Mouse (Mus musculus): ENCODE results near the gene Aamdc. TPM values are rescaled to one million over a fixed set of nuclear protein-coding genes. Genes with fewer than 3 reads are reported as not detected.

Aamdc gene
- polyA plus RNA-seq (2014; fragmentation: Nextera tagmentation; extraction: Ambion mirVana), result 34.1 and 37.0 TPM in 2 replicates

DNA sequence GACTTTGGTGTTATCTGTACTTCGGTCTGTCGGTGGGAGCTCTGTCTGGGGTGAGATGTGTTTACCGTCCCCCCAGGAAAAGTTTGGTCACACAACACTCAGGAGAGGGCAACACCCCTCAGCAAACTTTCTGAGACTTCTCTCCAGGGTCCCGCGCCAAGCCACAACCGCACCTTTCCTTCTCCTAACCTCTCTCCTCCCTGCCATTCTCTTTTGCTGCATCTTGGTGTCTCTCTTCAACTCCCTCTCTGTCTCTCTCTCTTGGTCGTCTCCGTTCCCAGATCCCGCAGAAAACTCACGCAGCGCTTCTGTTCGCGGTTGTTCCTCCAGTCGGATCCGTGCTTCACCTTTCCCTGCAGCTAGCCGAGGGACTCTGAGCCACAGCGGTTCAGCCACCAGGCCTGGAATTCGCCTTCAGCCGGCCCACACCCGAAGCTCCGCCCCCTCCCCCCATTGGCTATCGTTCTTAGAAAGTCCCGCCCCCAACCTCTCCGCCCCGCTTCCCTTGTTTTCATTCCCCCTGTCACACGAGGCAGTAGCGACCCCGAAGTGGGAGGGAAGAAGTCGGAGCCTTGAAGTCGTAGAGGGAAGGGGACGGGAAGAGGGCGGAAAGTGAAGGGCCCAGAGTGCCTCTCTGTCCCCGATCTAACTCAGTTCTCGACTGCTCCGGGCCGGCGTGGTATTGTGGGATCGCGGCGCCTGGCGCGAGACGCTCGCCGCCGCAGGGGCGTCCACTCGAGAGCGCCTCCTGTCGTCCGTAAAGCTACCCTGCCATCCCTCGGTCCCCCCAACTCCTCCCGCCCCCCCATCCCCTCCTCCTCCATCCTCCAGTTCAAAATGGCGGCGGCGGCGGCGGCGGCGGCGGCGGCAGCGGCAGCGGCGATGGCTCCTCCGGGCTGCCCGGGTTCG is at the start of gene Aamdc, which contains the start of gene Rsf1:
Gene Aamdc (minus strand): TSS at position 431 of the 909 bp plus-strand sequence.
Gene Rsf1 (plus strand): TSS at position 823 of the 909 bp plus-strand sequence.
- Histone ChIP-seq H3K36me3 (ENCODE audit: control insufficient read depth, insufficient read depth, low read length) (no peaks in the 10 kb centered on the region), H3K4me3 (ENCODE audit: low read depth, low read length) (peak within 1 kb of the TSS; percentile 100), H3K4me1 (ENCODE audit: control insufficient read depth, insufficient read depth, low read length) (peaks cover 9% of the 10 kb centered on the region; the same call in 1 of the 2 replicates), H3K27ac (ENCODE audit: low read depth, low read length) (peak within 1 kb of the TSS; percentile 94), H3K9ac (ENCODE audit: low read depth, low read length) (peak within 1 kb of the TSS; percentile 100), H3K27me3 (ENCODE audit: control insufficient read depth, insufficient read depth, low read length) (no peaks in the 10 kb centered on the region), H3K4me2 (peak within 1 kb of the TSS; percentile 90), H3K9me3 (replicated peaks; ENCODE audit: control insufficient read depth, low read length) (no peaks in the 10 kb centered on the region)
- 1% methylated on average over 54 of the region's 68 CpGs for WGBS (ENCODE audit: insufficient replicate concordance)
- peak; percentile 90 for ATAC-seq (replicated peaks; ENCODE audit: insufficient number of reproducible peaks, low FRiP score, low TSS enrichment)

DNA sequence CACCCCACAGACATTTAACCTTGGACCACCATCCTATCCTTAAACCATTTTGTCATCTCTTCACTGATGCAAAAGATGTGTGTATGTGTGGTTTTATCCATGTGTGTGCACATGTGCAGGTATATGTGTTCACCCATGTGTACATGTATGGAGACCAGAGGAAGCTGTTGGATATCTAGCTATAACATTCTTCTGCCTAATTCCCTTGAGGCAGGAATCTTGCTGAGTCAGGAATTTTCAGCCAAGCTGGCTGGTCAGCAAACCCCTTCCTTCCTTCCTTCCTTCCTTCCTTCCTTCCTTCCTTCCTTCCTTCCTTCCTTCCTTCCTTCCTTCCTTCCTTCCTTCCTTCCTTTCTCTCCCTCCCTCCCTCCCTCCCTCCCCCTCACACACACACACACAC is 44.1 kb upstream of the Aamdc start:
- Histone ChIP-seq H3K4me2 (no peak overlapping the region), H3K9ac (ENCODE audit: low read depth, low read length) (no peak overlapping the region), H3K4me1 (ENCODE audit: control insufficient read depth, insufficient read depth, low read length) (no peaks in the 10 kb centered on the region), H3K36me3 (ENCODE audit: control insufficient read depth, insufficient read depth, low read length) (no peaks in the 10 kb centered on the region), H3K4me3 (ENCODE audit: low read depth, low read length) (no peak overlapping the region), H3K9me3 (replicated peaks; ENCODE audit: control insufficient read depth, low read length) (no peaks in the 10 kb centered on the region), H3K27ac (ENCODE audit: low read depth, low read length) (no peak overlapping the region), H3K27me3 (ENCODE audit: control insufficient read depth, insufficient read depth, low read length) (no peaks in the 10 kb centered on the region)
- ATAC-seq (replicated peaks; ENCODE audit: insufficient number of reproducible peaks, low FRiP score, low TSS enrichment), result no peak

DNA sequence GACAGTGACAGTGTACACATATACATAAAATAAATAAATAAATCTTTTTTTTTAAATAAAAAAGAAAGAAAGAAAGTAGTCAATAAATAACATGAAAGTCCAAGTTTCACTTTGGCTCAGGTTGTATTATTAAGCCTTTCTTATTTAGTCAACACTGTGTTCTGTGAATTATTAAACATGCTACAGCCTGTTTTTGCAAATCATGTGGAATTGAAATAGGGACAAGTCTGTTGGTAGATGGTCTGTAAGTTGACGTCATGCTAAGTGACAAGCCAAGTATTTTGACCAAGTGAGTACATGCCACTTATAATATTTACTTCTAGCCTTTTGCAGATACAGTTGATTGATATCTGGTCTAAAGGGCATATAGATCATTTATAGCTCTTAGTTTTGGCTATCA is 43.4 kb upstream of the Aamdc start:
- no peak for ATAC-seq (replicated peaks; ENCODE audit: insufficient number of reproducible peaks, low FRiP score, low TSS enrichment)

DNA sequence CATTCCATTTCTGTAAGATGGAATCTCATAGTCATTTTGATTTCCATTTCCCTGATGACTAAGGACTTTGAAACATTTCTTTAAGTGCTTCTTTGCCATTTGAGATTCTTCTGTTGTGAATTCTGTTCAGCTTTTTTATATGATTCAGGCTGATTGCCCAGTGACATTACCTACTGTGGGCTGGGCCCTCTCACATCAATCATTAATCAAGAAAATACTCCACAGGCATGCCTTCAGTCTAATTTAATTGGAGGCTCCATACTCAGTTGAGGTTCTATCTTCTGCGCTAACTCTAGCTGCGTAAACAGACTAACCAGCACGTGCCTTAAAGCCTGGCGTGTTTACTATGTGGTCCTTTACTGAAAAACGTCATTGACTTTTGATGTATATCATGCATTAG is 42.0 kb upstream of the Aamdc start:
- no peak overlapping the region for H3K9ac ChIP-seq (ENCODE audit: low read depth, low read length)
- no peak overlapping the region for H3K4me3 ChIP-seq (ENCODE audit: low read depth, low read length)
- no peak for ATAC-seq (replicated peaks; ENCODE audit: insufficient number of reproducible peaks, low FRiP score, low TSS enrichment)
- H3K4me2 ChIP-seq, result no peak overlapping the region
- H3K4me1 ChIP-seq (ENCODE audit: control insufficient read depth, insufficient read depth, low read length), result no peaks in the 10 kb centered on the region
- no peaks in the 10 kb centered on the region for H3K9me3 ChIP-seq (replicated peaks; ENCODE audit: control insufficient read depth, low read length)
- peaks cover 3% of the 10 kb centered on the region for H3K36me3 ChIP-seq (ENCODE audit: control insufficient read depth, insufficient read depth, low read length)
- H3K27ac ChIP-seq (ENCODE audit: low read depth, low read length), result no peak overlapping the region
- H3K27me3 ChIP-seq (ENCODE audit: control insufficient read depth, insufficient read depth, low read length), result no peaks in the 10 kb centered on the region
- WGBS (ENCODE audit: insufficient replicate concordance), result 90% methylated on average over 5 of the region's 5 CpGs

More for the DNA sequence above, 43.4 kb upstream of the Aamdc start:
- no peaks in the 10 kb centered on the region for H3K4me1 ChIP-seq (ENCODE audit: control insufficient read depth, insufficient read depth, low read length)
- H3K27ac ChIP-seq (ENCODE audit: low read depth, low read length), result no peak overlapping the region
- H3K9me3 ChIP-seq (replicated peaks; ENCODE audit: control insufficient read depth, low read length), result no peaks in the 10 kb centered on the region
- H3K4me3 ChIP-seq (ENCODE audit: low read depth, low read length), result no peak overlapping the region
- H3K9ac ChIP-seq (ENCODE audit: low read depth, low read length), result no peak overlapping the region
- no peaks in the 10 kb centered on the region for H3K27me3 ChIP-seq (ENCODE audit: control insufficient read depth, insufficient read depth, low read length)
- peaks cover 2% of the 10 kb centered on the region for H3K36me3 ChIP-seq (ENCODE audit: control insufficient read depth, insufficient read depth, low read length)
- 87% methylated on average over 1 of the region's 1 CpGs for WGBS (ENCODE audit: insufficient replicate concordance)
- no peak overlapping the region for H3K4me2 ChIP-seq

DNA sequence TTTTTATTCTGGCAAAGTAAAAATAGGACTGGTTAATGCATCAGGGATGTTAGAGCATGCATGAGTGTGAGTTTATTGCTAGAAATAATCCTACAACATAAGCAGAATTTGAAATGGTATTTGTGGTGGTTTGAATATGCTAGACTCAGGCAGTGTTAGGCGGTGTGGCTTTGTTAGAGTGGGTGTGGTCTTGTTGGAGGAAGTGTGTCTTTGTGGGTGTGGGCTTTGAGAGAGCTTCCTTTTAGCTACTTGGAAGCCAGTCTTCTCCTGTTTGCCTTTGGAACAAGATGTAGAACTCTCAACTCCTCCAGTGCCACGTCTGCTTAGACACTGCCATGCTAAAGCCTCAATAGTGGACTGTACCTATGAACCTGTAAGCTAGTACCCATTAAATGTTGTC is 19.3 kb upstream of the Aamdc start:
- H3K4me2 ChIP-seq, result no peak overlapping the region
- ATAC-seq (replicated peaks; ENCODE audit: insufficient number of reproducible peaks, low FRiP score, low TSS enrichment), result no peak
- H3K27me3 ChIP-seq (ENCODE audit: control insufficient read depth, insufficient read depth, low read length), result no peaks in the 10 kb centered on the region
- no peak overlapping the region for H3K27ac ChIP-seq (ENCODE audit: low read depth, low read length)
- H3K9ac ChIP-seq (ENCODE audit: low read depth, low read length), result no peak overlapping the region
- H3K36me3 ChIP-seq (ENCODE audit: control insufficient read depth, insufficient read depth, low read length), result no peaks in the 10 kb centered on the region
- no peaks in the 10 kb centered on the region for H3K9me3 ChIP-seq (replicated peaks; ENCODE audit: control insufficient read depth, low read length)
- H3K4me3 ChIP-seq (ENCODE audit: low read depth, low read length), result no peak overlapping the region
- H3K4me1 ChIP-seq (ENCODE audit: control insufficient read depth, insufficient read depth, low read length), result no peaks in the 10 kb centered on the region
- WGBS (ENCODE audit: insufficient replicate concordance), result 88% methylated on average over 2 of the region's 2 CpGs

DNA sequence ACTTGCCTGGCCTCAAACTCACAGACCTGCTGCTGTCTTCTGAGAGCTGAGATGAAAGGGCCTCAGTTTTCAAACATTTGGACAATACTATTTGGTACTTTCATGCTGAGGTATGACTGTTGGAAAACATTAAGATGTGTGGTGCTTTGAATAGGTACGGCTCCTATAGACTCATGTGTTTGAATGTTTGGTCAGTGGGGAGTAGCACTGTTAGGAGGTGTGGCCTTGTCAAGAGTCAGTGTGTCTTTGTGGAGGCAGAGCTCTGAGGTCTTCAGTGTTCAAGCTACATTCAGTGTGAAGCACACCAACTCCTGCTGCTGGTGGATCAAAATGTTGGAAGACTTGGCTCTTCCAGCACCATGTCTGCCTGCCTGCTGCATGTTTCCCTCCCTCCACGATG is 14.2 kb upstream of the Aamdc start:
- Histone ChIP-seq H3K4me3 (ENCODE audit: low read depth, low read length) (no peak overlapping the region), H3K27ac (ENCODE audit: low read depth, low read length) (no peak overlapping the region), H3K27me3 (ENCODE audit: control insufficient read depth, insufficient read depth, low read length) (no peaks in the 10 kb centered on the region), H3K4me2 (no peak overlapping the region), H3K36me3 (ENCODE audit: control insufficient read depth, insufficient read depth, low read length) (no peaks in the 10 kb centered on the region), H3K9ac (ENCODE audit: low read depth, low read length) (no peak overlapping the region), H3K9me3 (replicated peaks; ENCODE audit: control insufficient read depth, low read length) (no peaks in the 10 kb centered on the region), H3K4me1 (ENCODE audit: control insufficient read depth, insufficient read depth, low read length) (peaks cover 32% of the 10 kb centered on the region)
- ATAC-seq (replicated peaks; ENCODE audit: insufficient number of reproducible peaks, low FRiP score, low TSS enrichment), result no peak
- 84% methylated on average over 2 of the region's 2 CpGs for WGBS (ENCODE audit: insufficient replicate concordance)

DNA sequence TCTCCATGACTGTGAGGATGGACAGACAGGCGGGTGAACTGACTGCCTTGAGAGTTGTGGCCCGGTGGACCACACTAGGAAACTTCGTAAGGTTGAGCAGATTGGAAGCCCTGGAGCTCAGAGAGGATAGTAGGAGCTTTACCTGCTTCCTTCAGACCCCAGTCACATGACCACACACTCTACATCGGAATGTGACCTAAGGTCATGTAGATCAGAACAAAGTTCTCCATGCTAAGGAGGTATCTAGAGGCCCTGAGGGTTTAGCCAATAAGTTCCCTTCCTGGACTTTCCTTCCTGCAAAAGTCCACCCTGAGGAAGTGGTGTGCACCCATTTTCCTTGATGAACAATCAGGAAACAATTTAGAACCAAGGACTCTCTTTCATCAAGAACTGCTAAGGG is 13.1 kb upstream of the Aamdc start:
- Histone ChIP-seq H3K4me1 (ENCODE audit: control insufficient read depth, insufficient read depth, low read length) (peaks cover 33% of the 10 kb centered on the region), H3K36me3 (ENCODE audit: control insufficient read depth, insufficient read depth, low read length) (no peaks in the 10 kb centered on the region), H3K9ac (ENCODE audit: low read depth, low read length) (no peak overlapping the region), H3K9me3 (replicated peaks; ENCODE audit: control insufficient read depth, low read length) (no peaks in the 10 kb centered on the region), H3K27me3 (ENCODE audit: control insufficient read depth, insufficient read depth, low read length) (no peaks in the 10 kb centered on the region), H3K27ac (ENCODE audit: low read depth, low read length) (no peak overlapping the region), H3K4me2 (no peak overlapping the region), H3K4me3 (ENCODE audit: low read depth, low read length) (no peak overlapping the region)
- WGBS (ENCODE audit: insufficient replicate concordance), result 86% methylated on average over 4 of the region's 4 CpGs
- no peak for ATAC-seq (replicated peaks; ENCODE audit: insufficient number of reproducible peaks, low FRiP score, low TSS enrichment)

DNA sequence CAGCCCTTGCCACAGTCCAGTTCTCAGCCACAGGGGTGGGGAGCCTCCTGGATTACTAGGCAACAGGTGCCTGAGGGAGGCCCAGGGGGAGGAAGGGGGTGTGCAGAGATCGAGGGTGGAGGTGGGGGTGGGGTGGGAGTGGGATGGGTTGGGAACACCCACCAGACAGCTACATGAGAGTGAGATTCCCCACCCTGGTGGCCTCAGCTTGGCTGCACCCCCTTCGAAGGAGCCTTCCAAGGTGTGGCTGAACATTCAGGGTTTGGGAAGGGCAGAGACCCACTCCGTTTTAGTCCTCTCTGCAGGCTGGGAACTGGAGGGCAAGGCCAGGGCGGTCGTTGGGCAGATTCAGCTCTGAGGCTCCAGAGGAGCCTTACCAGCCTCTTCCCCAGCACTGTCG is 12.0 kb upstream of the Aamdc start:
- Histone ChIP-seq H3K9me3 (replicated peaks; ENCODE audit: control insufficient read depth, low read length) (no peaks in the 10 kb centered on the region), H3K4me1 (ENCODE audit: control insufficient read depth, insufficient read depth, low read length) (peaks cover 33% of the 10 kb centered on the region), H3K27me3 (ENCODE audit: control insufficient read depth, insufficient read depth, low read length) (no peaks in the 10 kb centered on the region), H3K4me2 (no peak overlapping the region), H3K9ac (ENCODE audit: low read depth, low read length) (no peak overlapping the region), H3K36me3 (ENCODE audit: control insufficient read depth, insufficient read depth, low read length) (no peaks in the 10 kb centered on the region), H3K4me3 (ENCODE audit: low read depth, low read length) (no peak overlapping the region), H3K27ac (ENCODE audit: low read depth, low read length) (no peak overlapping the region)
- 61% methylated on average over 6 of the region's 6 CpGs for WGBS (ENCODE audit: insufficient replicate concordance)
- ATAC-seq (replicated peaks; ENCODE audit: insufficient number of reproducible peaks, low FRiP score, low TSS enrichment), result no peak; the same call in 1 of the 2 replicates

DNA sequence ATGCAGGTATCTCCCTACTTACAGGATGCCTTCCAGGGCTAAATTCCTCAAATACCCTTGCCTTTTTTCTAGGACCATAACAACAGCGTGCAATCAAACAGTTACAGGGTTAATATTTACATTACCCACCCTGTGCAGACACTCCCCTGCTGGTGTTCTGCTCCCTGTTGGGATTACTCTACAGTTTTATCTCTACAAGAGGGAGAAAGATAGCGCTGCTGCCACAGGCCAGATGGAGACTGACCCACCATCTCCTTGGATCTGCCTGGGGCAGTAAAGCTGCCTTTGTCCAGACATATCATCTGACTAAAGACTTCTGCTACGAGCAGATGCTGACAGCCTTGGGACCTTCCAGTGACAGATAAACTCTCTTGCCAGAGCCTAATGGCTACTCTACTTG is 11.2 kb upstream of the Aamdc start:
- H3K27me3 ChIP-seq (ENCODE audit: control insufficient read depth, insufficient read depth, low read length), result no peaks in the 10 kb centered on the region
- peaks cover 33% of the 10 kb centered on the region for H3K4me1 ChIP-seq (ENCODE audit: control insufficient read depth, insufficient read depth, low read length)
- H3K27ac ChIP-seq (ENCODE audit: low read depth, low read length), result no peak overlapping the region
- no peaks in the 10 kb centered on the region for H3K9me3 ChIP-seq (replicated peaks; ENCODE audit: control insufficient read depth, low read length)
- no peak overlapping the region for H3K9ac ChIP-seq (ENCODE audit: low read depth, low read length)
- WGBS (ENCODE audit: insufficient replicate concordance), result 4% methylated on average over 3 of the region's 3 CpGs
- H3K4me3 ChIP-seq (ENCODE audit: low read depth, low read length), result no peak overlapping the region
- ATAC-seq (replicated peaks; ENCODE audit: insufficient number of reproducible peaks, low FRiP score, low TSS enrichment), result no peak
- 0 out of 2 replicates have a peak overlapping the region, but pooled peaks have one; percentile 3 for H3K4me2 ChIP-seq
- H3K36me3 ChIP-seq (ENCODE audit: control insufficient read depth, insufficient read depth, low read length), result no peaks in the 10 kb centered on the region

All from heart, embryonic 11.5 days (tissue).